Mouse (Mus musculus) forebrain, postnatal 0 days (tissue): ENCODE data around the gene Phf14. TPM values are rescaled to one million over a fixed set of nuclear protein-coding genes. Genes with fewer than 3 reads are reported as not detected.

Experiments
- ATAC-seq: fragments of 200-750 bp; cut with Nextera tagmentation; 2 replicates; pipeline ENCODE4 v1.8.0; 2017; ENCODE audit warnings: mild to moderate bottlenecking, moderate library complexity
- DNase-seq: peaks from one replicate; pipeline ENCODE4 v3.0.0-alpha.2; 2015
- H3K27ac ChIP-seq: fragments of 300-500 bp; sonication (generic); 2 replicates; pipeline ENCODE4 v1.5.1; 2014; ENCODE audit warnings: low read depth, mild to moderate bottlenecking, antibody characterized with exemption, low read length, moderate library complexity, mixed read lengths
- H3K27me3 ChIP-seq: fragments of 300-500 bp; sonication (generic); 2 replicates; pipeline ENCODE4 v1.6.1; 2014; ENCODE audit warnings: mild to moderate bottlenecking, low read length, mixed read lengths; ENCODE audit not compliant: insufficient read depth
- H3K36me3 ChIP-seq: fragments of 300-500 bp; sonication (generic); 2 replicates; pipeline ENCODE4 v1.6.1; 2014; ENCODE audit warnings: mild to moderate bottlenecking, moderate library complexity; ENCODE audit not compliant: insufficient read depth
- H3K4me1 ChIP-seq: fragments of 300-500 bp; sonication (generic); 2 replicates; pipeline ENCODE4 v1.6.1; 2014; ENCODE audit warnings: antibody characterized with exemption; ENCODE audit not compliant: insufficient read depth
- H3K4me2 ChIP-seq: fragments of 300-500 bp; sonication (generic); 2 replicates; pipeline ENCODE4 v1.6.1; 2014; ENCODE audit warnings: low read depth, mild to moderate bottlenecking, moderate library complexity
- H3K4me3 ChIP-seq: fragments of 300-500 bp; sonication (generic); 2 replicates; pipeline ENCODE4 v1.5.1; 2014; ENCODE audit warnings: low read depth, low read length, mixed read lengths
- H3K9ac ChIP-seq: fragments of 300-500 bp; sonication (generic); 2 replicates; pipeline ENCODE4 v1.6.1; 2014; ENCODE audit warnings: mild to moderate bottlenecking
- H3K9me3 ChIP-seq: fragments of 300-500 bp; sonication (generic); 2 replicates; pipeline ENCODE4 v1.6.1; 2016; ENCODE audit warnings: low read length
- CTCF ChIP-seq: sonication (generic); IDR thresholded peaks from 2 replicates; pipeline ENCODE4 v1.5.1; 2016; ENCODE audit warnings: antibody characterized with exemption, control low read depth, low read depth
- WGBS: fragments of 180-500 bp; shearing (Covaris S2); extraction: QIAGEN DNeasy Blood & Tissue Kit; methylation state at CpG from one replicate; pipeline ENCODE4 v1.1.7; 2014; 5-methylcytosine and 5-hydroxymethylcytosine counted together
- polyA plus RNA-seq: library from polyadenylated mRNA; unstranded; fragments of >200 nt; fragmentation: Nextera tagmentation; extraction: Ambion mirVana; gene quantifications from 2 replicates; pipeline ENCODE4 v1.2.1, GENCODE M21; 2015
- total RNA-seq: library from RNA; depleted of rRNA; stranded (reverse); fragments of >200 nt; gene quantifications from 2 replicates; pipeline ENCODE4 v1.2.3, GENCODE M21; 2014

The Phf14 gene
- total and polyA plus RNA-seq, 2 experiments from 2014 or later, result 71.6 to 168 TPM

GRCm38 (mm10) chr6:11993782-11994181 is 86.2 kb downstream of the Phf14 start:
- H3K36me3 ChIP-seq, result peaks cover 31% of the 10 kb centered on the region
- no peak for ATAC-seq

GRCm38 (mm10) chr6:11998576-11998975 is 91.0 kb downstream of the Phf14 start:
- peaks cover 35% of the 10 kb centered on the region for H3K36me3 ChIP-seq
- no peak overlapping the region for H3K4me2 ChIP-seq
- no peaks in the 10 kb centered on the region for H3K4me1 ChIP-seq
- WGBS, result 89% methylated on average over 4 of the region's 4 CpGs
- H3K9me3 ChIP-seq, result no peaks in the 10 kb centered on the region
- TF ChIP-seq CTCF, result no peak
- no peak overlapping the region for H3K27ac ChIP-seq
- H3K4me3 ChIP-seq, result no peak overlapping the region
- H3K27me3 ChIP-seq, result no peaks in the 10 kb centered on the region
- DNase-seq, result no peak
- ATAC-seq, result no peak
- no peak overlapping the region for H3K9ac ChIP-seq

More at GRCm38 (mm10) chr6:11993782-11994181, 86.2 kb downstream of the Phf14 start:
- 95% methylated on average over 1 of the region's 1 CpGs for WGBS
- Histone ChIP-seq H3K4me3 (no peak overlapping the region), H3K27ac (no peak overlapping the region), H3K4me2 (no peak overlapping the region), H3K9me3 (no peaks in the 10 kb centered on the region), H3K4me1 (no peaks in the 10 kb centered on the region), H3K27me3 (no peaks in the 10 kb centered on the region), H3K9ac (no peak overlapping the region)
- TF ChIP-seq CTCF, result no peak
- no peak for DNase-seq

- Histone ChIP-seq H3K9me3 (no peaks in the 10 kb centered on the region), H3K9ac (no peak overlapping the region), H3K4me3 (no peak overlapping the region), H3K36me3 (peaks cover 30% of the 10 kb centered on the region), H3K27me3 (no peaks in the 10 kb centered on the region), H3K4me2 (no peak overlapping the region), H3K4me1 (no peaks in the 10 kb centered on the region), H3K27ac (no peak overlapping the region)
- WGBS, result 98% methylated on average over 1 of the region's 1 CpGs
- DNase-seq (no peak), ATAC-seq (no peak)
- no peak for TF ChIP-seq CTCF
These were observed 91.9 kb downstream of the Phf14 start for GRCm38 (mm10) chr6:11999506-11999905.

- 94% methylated on average over 4 of the region's 4 CpGs for WGBS
- ATAC-seq, result no peak
- Histone ChIP-seq H3K9me3 (no peaks in the 10 kb centered on the region), H3K9ac (no peak overlapping the region), H3K36me3 (0 out of 2 replicates have a peak, but pooled peaks cover 4% of the 10 kb centered on the region), H3K4me1 (no peaks in the 10 kb centered on the region), H3K27ac (no peak overlapping the region), H3K27me3 (no peaks in the 10 kb centered on the region), H3K4me2 (no peak overlapping the region), H3K4me3 (no peak overlapping the region)
- DNase-seq, result no peak
- no peak for TF ChIP-seq CTCF
These were observed 97.8 kb downstream of the Phf14 start for GRCm38 (mm10) chr6:12005455-12005854.

GRCm38 (mm10) chr6:12006001-12006400 is 98.4 kb downstream of the Phf14 start:
- H3K4me1 ChIP-seq, result no peaks in the 10 kb centered on the region
- WGBS, result 100% methylated on average over 1 of the region's 1 CpGs
- 0 out of 2 replicates have a peak, but pooled peaks cover 4% of the 10 kb centered on the region for H3K36me3 ChIP-seq
- no peak overlapping the region for H3K4me2 ChIP-seq
- H3K9me3 ChIP-seq, result no peaks in the 10 kb centered on the region
- no peak for TF ChIP-seq CTCF
- DNase-seq, result no peak
- no peak overlapping the region for H3K27ac ChIP-seq
- H3K4me3 ChIP-seq, result no peak overlapping the region
- ATAC-seq, result no peak
- no peak overlapping the region for H3K9ac ChIP-seq
- H3K27me3 ChIP-seq, result no peaks in the 10 kb centered on the region

DNA sequence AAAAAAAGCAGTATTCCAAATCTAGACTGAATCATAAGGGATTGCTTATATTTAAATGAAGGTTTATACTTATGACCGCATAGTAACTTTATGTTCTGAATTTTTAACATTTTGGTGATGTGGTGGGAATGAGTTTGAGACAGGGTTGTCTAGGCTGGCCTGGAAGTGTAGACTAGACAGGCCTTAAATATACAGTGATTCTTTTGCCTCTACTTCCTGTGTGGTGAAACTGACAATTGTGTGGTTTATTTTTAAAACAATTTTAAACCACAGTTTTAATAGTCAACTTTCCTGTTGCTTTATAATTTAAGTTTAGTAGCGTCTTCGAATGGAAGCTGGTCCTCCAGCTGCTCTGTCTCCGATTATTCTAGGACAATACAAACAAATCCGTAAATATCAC is 104.5 kb downstream of the Phf14 start:
- no peak overlapping the region for H3K9ac ChIP-seq
- no peak overlapping the region for H3K4me2 ChIP-seq
- H3K27me3 ChIP-seq, result no peaks in the 10 kb centered on the region
- H3K27ac ChIP-seq, result no peak overlapping the region
- TF ChIP-seq CTCF, result no peak
- H3K9me3 ChIP-seq, result no peaks in the 10 kb centered on the region
- H3K4me1 ChIP-seq, result no peaks in the 10 kb centered on the region
- H3K4me3 ChIP-seq, result no peak overlapping the region
- 94% methylated on average over 5 of the region's 5 CpGs for whole genome bisulfite sequencing
- DNase-seq, result no peak
- no peak for ATAC-seq
- no peaks in the 10 kb centered on the region for H3K36me3 ChIP-seq

GRCm38 (mm10) chr6:12014035-12014434 is 106.4 kb downstream of the Phf14 start:
- H3K36me3 ChIP-seq, result peaks cover 5% of the 10 kb centered on the region; the same call in 1 of the 2 replicates
- WGBS, result 10% methylated on average over 2 of the region's 2 CpGs
- H3K4me2 ChIP-seq, result no peak overlapping the region
- H3K9ac ChIP-seq, result no peak overlapping the region
- H3K4me3 ChIP-seq, result no peak overlapping the region
- no peak for ATAC-seq
- no peaks in the 10 kb centered on the region for H3K9me3 ChIP-seq
- no peak overlapping the region for H3K27ac ChIP-seq
- no peak for TF ChIP-seq CTCF
- no peak for DNase-seq
- H3K4me1 ChIP-seq, result no peaks in the 10 kb centered on the region
- no peaks in the 10 kb centered on the region for H3K27me3 ChIP-seq
